Mouse (Mus musculus) neural tube, embryonic 10.5 days (tissue): ENCODE results near the gene Zfp212.
A peak's percentile ranks its signal among the peaks of the same experiment; 100 is the strongest.

Source experiments
- DNase-seq: peaks from one replicate; pipeline ENCODE4 v3.0.0-alpha.2; 2017; ENCODE audit warnings: low spot score; ENCODE audit errors: extremely low spot score

The Zfp212 gene

DNA sequence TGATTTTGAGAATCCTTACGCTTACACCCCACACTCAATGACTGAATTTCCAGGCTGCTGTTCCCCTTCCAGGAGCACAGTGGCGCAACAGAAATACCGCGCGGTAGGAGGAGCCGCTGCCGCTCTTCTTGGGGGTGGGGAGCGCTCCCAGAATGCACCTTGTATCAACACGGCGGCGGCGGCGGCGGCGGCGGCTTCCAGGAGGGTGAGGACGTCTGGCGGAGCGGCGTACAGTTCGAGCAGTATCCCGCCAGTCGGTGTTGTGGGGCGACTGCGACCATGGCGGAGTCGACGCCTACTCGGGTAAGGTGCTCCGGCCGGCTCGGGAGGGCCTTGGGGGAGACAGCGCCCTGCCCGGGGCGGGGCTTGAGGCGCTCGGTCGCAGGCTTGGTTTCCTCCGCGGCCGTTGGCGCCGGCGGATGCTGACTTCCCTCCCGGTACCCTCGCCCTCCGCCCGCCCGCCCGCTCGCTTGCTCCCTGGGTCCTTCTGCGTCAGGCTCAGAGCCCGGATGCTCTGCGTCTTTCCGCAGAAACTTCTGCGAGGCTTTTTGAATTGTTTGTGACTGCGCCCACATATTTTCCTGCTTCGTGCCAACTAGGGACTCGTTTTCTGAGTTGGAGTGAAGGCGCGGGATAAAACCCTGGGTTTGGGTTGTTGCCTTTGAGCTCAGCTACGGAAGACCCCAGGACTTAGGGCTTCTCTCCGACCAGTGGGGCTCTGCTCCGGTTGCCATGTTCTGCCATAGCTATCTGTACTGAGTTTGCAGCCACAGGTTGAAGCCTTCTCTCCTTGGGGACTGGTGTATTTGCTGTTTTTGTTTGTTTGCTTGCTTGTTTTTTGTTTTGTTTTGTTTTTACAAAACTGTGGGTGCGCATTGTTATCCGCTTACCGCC is at the start of gene Zfp212:
Gene Zfp212, plus strand, starts transcription at position 30 of the 894 bp plus-strand sequence.
- peak; percentile 93 for DNase-seq

DNA sequence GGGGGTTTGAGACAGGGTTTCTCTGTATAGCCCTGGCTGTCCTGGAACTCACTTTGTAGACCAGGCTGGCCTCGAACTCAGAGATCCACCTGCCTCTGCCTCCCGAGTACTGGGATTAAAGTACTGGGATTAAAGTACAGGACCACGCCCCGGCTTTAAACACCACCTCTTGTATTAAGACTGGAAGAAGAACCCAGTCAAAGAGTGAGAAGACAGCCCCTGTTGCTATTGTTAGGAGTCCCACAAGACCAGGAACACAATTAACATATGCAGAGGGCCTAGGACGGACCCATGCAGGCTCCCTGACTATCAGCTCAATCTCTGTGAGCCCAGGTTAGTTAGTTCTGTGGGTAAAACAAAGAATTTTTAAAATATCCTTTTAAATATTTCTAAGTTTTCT is 48.0 kb upstream of the Zfp212 start:
- no peak for DNase-seq

DNA sequence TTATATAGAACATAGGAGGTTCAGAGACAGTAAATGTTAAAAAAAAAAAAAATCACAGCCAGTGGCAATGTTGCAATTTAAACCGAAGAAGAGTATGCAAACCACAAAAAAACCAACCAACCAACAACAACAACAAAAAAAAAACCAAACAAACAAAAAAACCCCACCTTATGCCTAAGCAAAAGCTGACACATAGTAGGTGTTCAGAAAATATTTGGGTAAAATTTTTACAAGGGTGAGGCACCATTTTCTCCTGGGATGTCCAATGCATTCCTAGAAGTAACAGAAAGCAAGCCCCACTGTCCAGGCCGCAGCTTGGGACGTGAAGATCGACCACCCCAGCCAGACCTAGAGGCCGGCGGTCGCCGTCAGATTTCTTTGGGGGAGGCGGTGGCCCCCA is 43.2 kb upstream of the Zfp212 start, which contains the start of gene Zfp282:
Gene Zfp282, plus strand, starts transcription at position 147 of the 400 bp plus-strand sequence.
- no peak for DNase-seq

DNA sequence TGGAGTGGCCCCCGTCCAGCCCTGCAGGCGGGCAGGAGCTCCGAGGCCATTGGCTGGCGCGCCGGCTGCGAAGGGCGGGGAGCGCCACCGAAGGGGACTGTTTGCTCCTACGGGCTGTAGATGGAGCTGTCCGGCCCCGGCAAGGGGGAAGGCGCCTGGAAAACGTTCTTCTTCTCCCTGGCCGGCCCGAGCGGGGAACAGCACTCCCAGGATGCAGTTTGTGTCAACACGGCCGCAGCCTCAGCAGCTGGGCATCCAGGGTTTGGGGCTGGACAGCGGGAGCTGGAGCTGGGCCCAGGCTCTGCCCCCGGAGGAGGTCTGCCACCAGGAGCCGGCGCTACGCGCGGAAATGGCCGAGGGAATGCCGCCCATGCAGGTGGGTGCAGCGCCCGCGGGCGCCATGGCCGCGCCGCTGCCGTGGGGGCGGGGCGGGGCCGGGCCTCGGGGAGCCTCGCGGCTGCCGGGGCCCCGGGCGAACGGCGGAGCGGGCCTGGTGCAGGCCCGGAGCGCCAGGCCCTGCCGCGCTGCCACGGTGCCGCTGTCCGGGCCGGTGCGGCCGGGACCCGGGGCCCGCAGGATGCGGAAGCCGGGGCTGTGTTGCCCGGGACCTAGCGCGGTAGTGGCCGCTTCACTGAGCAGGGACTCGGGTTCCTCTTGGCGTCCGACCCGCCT is 42.7 kb upstream of the Zfp212 start:
- peak; percentile 92 for DNase-seq

DNA sequence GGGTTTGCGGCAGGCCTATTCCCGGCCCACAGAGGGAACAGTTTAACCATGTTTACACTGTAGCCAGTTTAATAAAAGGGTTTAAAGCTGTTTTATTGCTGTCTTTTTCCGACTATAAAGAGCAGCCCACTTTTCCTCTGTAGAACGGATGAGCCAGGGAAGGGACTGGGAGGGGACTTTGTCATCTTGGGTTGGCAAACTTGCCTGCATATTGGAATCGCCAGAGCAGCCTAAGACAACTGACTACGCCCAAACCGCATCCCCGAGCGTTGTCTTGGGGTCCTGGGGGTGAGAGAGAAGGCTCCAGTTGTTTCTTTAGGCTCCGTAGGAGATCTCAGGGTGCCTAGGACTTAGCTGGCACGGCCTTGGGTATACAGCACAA is 42.2 kb upstream of the Zfp212 start:
- DNase-seq = no peak

DNA sequence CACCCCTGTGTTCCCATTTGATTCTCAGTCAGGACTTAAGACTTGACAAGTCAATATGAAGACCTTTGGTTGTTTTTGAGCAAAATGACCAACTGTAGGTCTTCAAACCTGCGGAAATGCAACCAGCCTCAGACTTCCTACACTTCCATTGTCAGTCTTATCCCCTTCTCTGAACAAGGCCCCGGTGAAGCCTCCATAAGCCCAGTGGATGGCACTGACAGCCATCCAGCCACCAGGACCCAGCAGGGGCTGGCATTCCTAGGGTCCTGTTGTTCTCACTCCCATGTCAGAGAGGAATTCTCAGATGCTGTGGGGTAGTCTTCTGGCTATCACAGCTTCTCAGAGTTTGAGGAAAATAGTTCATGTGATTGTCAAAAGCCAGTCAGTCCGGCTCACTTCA is 41.7 kb upstream of the Zfp212 start:
- DNase-seq = no peak

DNA sequence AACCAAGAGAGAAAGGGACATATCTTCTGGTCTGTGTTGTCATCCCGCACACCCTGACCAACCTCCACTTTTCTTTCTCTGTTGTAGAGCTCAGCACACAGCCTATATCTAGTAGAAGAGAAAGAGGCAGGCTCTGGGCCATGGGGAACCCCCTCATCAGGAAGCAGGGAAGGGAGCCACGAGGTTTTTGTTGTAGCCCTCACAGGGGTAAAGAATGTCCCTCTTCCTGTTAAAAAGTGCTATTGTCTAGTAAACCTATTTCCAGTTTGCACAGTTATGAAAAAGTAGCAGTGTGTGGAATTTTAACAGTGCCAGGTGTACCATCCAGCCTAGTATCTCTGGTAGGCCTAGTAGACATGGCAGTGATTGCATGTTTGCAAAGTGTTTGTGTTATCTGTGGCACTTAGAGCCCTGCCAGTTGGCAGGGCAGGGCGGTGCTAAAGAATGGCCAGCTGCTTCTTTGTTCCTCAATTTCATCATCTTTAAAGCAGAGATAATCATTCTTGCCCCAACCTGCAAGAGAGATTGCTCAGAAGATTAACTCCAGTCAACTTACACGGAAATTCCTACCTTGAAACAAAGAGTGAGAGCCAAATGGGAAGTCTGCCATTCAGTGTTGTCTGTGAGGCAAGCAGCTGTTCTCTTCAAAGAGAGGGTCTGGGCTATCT is 41.1 kb upstream of the Zfp212 start:
- no peak for DNase-seq

DNA sequence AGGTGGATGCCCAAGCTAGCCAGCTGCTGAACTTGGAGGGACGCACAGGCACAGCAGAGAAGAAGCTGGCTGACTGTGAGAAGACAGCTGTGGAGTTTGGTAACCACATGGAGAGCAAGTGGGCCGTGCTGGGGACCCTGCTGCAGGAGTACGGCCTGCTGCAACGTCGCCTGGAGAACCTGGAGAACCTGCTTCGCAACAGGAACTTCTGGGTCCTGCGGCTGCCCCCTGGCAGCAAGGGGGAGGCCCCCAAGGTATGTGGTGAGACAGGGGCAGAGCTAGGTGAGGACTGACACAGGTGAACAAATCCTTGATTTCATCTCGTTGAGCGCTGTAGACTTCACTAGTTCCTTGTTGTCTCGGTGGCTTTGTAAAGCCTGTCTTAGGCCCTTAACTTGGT is 40.1 kb upstream of the Zfp212 start:
- DNase-seq = no peak

DNA sequence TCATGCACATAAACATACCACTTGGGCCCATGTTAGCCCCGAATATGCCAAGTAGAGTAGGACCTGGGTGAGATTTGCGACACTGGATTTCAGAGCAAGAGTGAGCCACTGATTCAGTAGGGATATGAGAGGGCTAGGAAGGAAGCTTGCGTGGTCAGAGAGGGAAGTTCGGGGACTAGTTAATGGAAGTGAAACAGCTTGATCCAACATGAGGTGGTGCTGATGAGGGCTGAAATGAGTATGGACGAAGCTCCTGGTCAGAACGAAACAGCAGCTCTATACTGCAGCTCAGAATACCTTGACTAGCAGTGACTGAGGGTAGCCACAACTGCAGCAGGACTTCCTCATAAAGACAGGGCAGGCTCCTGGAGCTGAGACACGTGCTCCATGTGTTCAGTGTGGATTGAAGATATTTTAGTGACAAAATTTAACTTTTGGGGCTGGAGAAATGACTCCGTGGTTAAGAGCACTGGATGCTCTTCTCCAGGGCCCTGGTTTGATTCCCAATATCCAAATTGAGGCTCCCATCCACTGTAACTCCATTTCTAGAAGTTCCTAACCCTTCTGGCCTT is 31.4 kb upstream of the Zfp212 start:
- no peak for DNase-seq

DNA sequence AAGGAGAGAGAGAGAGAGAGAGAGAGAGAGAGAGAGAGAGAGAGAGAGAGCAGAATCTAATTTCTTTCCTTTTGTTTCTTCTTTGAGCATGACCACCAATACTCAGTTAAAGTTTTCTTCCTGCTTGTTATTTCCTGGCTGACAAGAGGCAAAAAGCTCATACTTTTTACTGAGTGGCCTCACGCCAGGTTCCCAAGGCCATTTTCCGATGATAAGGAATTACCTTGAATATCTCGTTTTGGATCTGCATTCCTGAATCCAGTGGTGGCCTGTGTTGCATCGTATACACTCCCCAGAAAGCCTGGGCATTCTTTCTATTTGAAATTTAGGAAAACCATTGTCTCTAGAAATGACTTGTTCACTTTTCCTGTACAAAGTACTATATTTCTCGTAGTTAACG is 20.9 kb upstream of the Zfp212 start:
- DNase-seq = no peak

DNA sequence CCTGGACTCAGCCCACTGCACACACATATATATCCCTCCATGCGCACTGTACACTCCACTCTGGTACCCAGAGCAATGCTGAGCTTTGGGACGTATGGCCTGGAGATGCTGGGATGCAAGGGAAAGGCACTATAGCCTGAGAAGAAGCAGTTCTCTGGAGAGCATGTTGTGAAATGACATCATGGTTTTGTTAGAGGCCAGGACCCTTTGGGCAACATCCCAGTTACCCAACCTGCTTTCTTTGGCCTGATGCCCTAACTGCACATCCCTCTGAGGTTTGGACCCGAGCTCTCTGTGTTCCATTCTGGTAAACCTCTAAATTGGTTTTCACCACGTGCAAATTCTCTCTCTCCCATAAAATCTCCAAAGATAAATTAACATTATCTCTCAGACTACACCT is 16.7 kb upstream of the Zfp212 start:
- DNase-seq = no peak

DNA sequence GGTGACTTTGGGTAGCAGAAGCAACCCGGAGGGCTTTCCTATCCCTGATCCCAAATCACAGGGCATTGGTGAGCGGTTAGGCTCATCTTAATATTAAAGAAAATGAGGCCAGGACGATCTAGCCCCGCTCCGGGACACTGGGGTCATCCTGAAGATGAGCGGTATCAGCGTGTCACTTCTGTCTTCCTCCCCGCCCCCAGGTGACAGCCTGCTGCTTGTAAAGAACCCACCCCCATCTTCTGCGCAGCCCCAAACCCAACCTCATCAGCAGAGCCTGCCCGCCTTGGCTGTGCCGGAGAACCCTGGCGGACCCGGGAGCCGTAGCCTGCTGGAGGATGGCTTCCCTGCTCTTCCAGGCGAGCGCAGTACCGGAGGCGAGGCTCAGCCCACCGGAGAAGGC is 15.9 kb upstream of the Zfp212 start:
- no peak for DNase-seq

DNA sequence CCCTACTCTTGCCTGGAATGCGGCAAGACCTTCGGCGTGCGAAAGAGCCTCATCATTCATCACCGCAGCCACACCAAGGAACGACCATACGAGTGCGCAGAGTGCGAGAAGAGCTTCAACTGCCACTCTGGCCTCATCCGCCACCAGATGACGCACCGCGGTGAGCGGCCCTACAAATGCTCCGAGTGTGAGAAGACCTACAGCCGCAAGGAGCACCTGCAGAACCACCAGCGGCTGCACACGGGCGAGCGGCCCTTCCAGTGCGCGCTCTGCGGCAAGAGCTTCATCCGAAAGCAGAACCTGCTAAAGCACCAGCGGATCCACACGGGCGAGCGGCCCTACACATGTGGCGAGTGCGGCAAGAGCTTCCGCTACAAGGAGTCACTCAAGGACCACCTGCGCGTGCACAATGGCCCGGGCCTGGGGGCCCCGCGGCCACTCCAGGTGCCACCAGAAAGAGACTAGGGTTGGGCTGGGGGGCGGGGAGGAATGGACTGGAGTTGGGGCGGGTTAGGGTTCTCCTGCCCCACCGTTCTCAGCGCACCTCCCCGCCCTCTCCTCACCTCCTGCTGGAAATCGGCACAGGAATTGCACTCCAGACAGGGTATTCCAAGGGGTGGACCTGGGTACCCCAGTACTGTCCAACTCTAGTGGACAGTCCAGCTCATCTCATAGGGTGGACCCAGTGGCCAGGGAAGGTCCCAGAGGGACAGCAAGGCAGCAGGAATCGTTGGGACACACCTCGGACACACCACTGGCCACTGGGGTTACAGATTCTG is 15.2 kb upstream of the Zfp212 start:
- DNase-seq = peak; percentile 31

DNA sequence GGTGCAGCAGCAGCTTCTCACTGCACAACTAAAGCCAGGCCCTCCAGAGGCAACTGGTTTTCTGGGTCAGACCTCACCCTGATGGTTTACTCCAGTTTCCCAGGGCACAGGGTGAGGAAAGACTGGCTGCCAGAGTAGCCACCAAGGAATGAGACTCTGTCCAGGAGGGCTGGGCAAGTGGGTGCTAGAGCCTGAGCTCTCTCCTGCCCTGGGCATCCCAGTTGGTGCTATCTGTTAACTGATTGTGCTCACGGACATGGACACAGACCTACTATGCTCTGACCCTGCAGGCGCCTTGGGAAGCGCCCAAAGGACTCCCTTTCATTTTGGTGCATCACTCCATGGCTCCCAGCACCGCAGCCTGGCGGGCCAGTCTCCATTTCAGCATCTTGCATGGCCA is 13.9 kb upstream of the Zfp212 start:
- no peak for DNase-seq

DNA sequence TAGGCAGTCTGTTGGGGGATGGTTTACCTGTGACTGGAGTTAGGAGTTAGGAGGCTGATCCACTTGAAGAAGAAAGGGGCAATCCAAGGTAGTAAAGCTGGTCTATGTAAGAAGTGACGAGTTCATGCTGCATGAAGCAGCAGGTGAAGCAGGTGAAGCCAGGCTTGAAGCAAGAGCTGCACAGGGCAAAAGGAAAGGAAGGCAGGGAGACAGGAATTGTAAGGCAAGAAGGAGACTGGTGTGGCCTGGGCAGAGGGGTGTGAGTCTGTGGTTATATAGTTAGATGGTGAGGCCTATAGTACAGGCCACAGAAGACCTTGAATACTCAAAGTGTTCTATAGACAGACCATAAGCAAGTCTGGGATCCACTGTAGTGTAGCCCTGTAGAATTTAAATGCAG is 11.3 kb upstream of the Zfp212 start:
- no peak for DNase-seq

DNA sequence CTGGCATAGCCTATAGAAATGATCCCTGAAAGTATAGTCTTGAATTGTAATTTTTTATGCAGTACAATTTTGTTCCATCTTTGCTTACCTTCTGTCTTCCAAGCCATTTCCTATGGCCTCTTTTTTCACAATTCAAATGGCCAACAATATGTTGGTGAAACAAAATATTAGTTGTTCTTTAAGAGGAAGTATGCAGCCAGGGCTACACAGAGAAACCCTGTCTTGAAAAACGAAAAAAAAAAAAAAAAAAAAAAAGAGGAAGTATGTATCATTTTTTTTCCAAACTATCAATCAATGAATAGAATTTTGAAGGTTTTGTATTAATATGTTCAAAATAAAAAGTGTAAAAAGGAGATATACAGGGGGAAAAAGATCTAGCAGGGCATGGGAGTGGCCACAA is 8.6 kb upstream of the Zfp212 start:
- DNase-seq = no peak

DNA sequence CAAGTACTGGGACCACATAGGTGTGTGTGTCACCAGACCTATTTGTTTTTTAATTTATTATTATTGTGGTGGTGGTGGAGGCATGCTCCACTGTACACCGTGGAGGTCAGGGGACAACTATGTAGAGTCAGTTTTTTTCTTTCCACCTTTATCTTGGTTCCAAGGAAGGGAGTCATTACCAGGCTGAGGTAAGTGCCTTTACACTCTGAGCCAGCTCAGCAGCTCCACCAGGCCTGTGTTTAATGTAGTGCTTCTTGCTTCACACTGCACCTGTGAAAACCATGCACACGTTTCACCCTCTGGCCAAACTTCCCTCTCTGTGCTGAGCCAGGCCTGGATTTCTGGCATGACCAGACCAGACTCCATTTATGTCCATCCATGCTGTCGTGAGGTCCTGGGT is 7.3 kb upstream of the Zfp212 start:
- no peak for DNase-seq

DNA sequence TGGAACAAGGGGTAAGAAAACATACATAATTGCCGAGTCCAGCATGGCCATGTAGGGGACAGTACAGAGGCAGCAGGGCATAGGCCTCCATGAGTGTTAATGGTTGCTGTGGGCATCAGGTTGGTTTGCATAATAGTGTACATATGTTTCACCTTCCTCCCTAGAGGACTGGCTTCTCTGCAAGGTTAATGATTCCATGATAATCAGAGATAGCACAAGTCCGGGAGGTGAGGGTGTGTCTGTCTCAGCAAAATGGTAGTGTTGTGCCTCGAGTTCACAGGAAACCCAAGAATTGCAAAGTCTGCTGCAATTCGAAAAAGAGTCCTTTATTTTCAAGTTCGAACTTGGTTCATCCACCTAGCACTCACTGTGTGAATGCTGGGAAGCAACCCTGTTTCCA is 3.2 kb upstream of the Zfp212 start:
- no peak for DNase-seq

DNA sequence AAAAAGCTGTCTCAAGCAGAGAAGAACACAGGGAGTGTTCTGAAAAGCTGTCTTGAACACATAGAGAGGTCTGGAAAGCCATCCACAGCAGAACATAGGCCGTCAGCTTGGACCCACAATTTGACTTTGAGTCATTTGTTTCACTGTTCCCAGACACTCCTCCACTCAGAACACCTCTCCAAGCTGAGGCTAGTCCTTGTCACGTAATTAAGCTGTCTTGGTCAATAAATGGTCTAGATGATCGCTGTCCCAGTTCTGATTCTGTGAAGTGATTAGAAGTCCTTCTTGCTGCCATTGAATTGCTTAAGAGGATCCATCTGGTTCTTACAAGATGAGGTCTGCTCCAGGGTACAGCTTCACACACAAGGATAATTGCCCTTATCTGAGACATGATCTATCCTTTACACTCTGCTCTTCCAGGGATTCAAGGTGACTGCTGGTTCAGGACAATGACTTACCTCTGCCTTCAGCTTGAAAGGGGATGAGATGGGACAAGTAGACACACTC is 1.5 kb upstream of the Zfp212 start:
- no peak for DNase-seq

DNA sequence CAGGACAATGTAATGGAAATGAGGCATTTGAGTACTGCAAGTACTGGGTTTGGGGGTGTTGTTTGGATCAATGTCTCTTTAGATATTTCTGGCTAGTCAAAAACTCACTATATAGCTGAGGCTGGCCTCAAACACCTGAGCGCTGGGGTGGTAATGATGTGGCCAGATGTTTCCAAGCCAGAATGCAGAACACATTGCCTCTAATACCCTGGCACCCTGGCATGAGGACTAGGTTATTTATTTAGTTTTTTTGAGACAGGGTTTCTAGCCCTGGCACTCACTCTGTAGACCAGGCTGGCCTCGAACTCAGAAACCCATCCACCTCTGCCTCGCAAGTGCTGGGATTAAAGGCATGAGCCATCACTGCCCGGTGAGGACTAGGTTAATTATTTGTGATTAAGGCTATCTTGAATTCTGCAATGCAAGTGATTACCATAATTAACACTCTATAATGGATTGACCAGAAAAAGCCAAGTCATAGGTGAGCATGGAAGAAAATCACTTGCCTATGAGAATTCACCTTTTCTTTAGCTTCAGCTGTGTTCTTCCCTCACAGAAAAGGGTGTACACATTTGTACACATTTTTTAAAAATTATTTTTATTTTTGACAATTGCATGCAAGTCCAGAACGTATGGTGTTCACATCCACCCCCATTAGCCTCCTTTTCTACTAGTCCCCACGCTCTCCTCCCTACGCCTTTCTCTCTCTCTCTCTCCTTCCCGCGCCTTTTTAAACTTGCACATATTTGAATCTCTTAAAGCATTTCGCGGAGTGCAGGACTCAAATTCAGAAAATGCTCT is 430 bp upstream of the Zfp212 start:
- no peak for DNase-seq
